Mouse (Mus musculus) lung, embryonic 14.5 days (tissue): ENCODE measurements at regions not wholly inside any gene's neighbourhood (a gene's known extent, or its start where the extent isn't known, plus 50 kb on each side); places are given as distances from the start of the nearest gene placed in this dataset.

ENCODE experiments used
- ATAC-seq: fragments of 200-750 bp; cut with Nextera tagmentation; 2 replicates; pipeline ENCODE4 v1.8.0; 2017; ENCODE audit warnings: mild to moderate bottlenecking, moderate TSS enrichment, moderate library complexity; ENCODE audit not compliant: insufficient read depth
- DNase-seq: peaks from one replicate; pipeline ENCODE4 v3.0.0-alpha.2; 2015
- H3K27ac ChIP-seq: fragments of 300-500 bp; sonication (generic); 2 replicates; pipeline ENCODE4 v1.5.1; 2014; ENCODE audit warnings: low read depth, mild to moderate bottlenecking, moderate library complexity
- H3K27me3 ChIP-seq: fragments of 300-500 bp; sonication (generic); 2 replicates; pipeline ENCODE4 v1.6.1; 2014; ENCODE audit warnings: low read length, control low read depth; ENCODE audit not compliant: insufficient read depth
- H3K36me3 ChIP-seq: fragments of 300-500 bp; sonication (generic); 2 replicates; pipeline ENCODE4 v1.6.1; 2014; ENCODE audit warnings: control low read depth; ENCODE audit not compliant: insufficient read depth
- H3K4me1 ChIP-seq: fragments of 300-500 bp; sonication (generic); 2 replicates; pipeline ENCODE4 v1.6.1; 2014; ENCODE audit warnings: antibody characterized with exemption, control low read depth; ENCODE audit not compliant: insufficient read depth
- H3K4me2 ChIP-seq: fragments of 300-500 bp; sonication (generic); 2 replicates; pipeline ENCODE4 v1.6.1; 2014; ENCODE audit warnings: mild to moderate bottlenecking
- H3K4me3 ChIP-seq: fragments of 300-500 bp; sonication (generic); 2 replicates; pipeline ENCODE4 v1.5.1; 2014; ENCODE audit warnings: low read depth, low read length
- H3K9ac ChIP-seq: fragments of 300-500 bp; sonication (generic); 2 replicates; pipeline ENCODE4 v1.6.1; 2014
- H3K9me3 ChIP-seq: fragments of 300-500 bp; sonication (generic); 2 replicates; pipeline ENCODE4 v1.6.1; 2016; ENCODE audit warnings: low read depth, low read length, control low read depth
- CTCF ChIP-seq: IDR thresholded peaks from 2 replicates; pipeline ENCODE4 v1.5.1; 2016; ENCODE audit warnings: antibody characterized with exemption, low read depth
- WGBS: fragments of 180-500 bp; shearing (Covaris S2); extraction: QIAGEN DNeasy Blood & Tissue Kit; methylation state at CpG from one replicate; pipeline ENCODE4 v1.1.7; 2014; 5-methylcytosine and 5-hydroxymethylcytosine counted together

GRCm38 (mm10) chr3:70312034-70312433, 304.6 kb downstream of the Otol1 start:
- H3K36me3 ChIP-seq, result no peaks in the 10 kb centered on the region
- no peak overlapping the region for H3K9ac ChIP-seq
- H3K27me3 ChIP-seq, result no peaks in the 10 kb centered on the region
- WGBS, result 71% methylated on average over 3 of the region's 3 CpGs
- H3K27ac ChIP-seq, result no peak overlapping the region
- ATAC-seq, result no peak
- no peaks in the 10 kb centered on the region for H3K9me3 ChIP-seq
- no peak overlapping the region for H3K4me3 ChIP-seq
- H3K4me1 ChIP-seq, result no peaks in the 10 kb centered on the region
- no peak for TF ChIP-seq CTCF
- no peak overlapping the region for H3K4me2 ChIP-seq
- no peak for DNase-seq

- WGBS, result 77% methylated on average over 7 of the region's 7 CpGs
- Histone ChIP-seq H3K4me1 (no peaks in the 10 kb centered on the region), H3K4me2 (no peak overlapping the region), H3K27me3 (no peaks in the 10 kb centered on the region), H3K27ac (no peak overlapping the region), H3K9me3 (no peaks in the 10 kb centered on the region), H3K36me3 (no peaks in the 10 kb centered on the region), H3K4me3 (no peak overlapping the region), H3K9ac (no peak overlapping the region)
- no peak for TF ChIP-seq CTCF
- ATAC-seq, result no peak
- no peak for DNase-seq
These were observed 305.9 kb downstream of the Otol1 start for GRCm38 (mm10) chr3:70313119-70313868.

GRCm38 (mm10) chr3:70314239-70314638, 306.8 kb downstream of the Otol1 start:
- Histone ChIP-seq H3K4me3 (no peak overlapping the region), H3K27me3 (no peaks in the 10 kb centered on the region), H3K36me3 (no peaks in the 10 kb centered on the region), H3K9ac (no peak overlapping the region), H3K27ac (no peak overlapping the region), H3K4me1 (no peaks in the 10 kb centered on the region), H3K9me3 (no peaks in the 10 kb centered on the region), H3K4me2 (no peak overlapping the region)
- ATAC-seq (no peak), DNase-seq (no peak)
- TF ChIP-seq CTCF, result no peak
- 68% methylated on average over 4 of the region's 4 CpGs for WGBS

GRCm38 (mm10) chr3:70318377-70318776, 311.0 kb downstream of the Otol1 start:
- no peak overlapping the region for H3K27ac ChIP-seq
- ATAC-seq (no peak), DNase-seq (no peak)
- no peaks in the 10 kb centered on the region for H3K4me1 ChIP-seq
- H3K27me3 ChIP-seq, result no peaks in the 10 kb centered on the region
- H3K9ac ChIP-seq, result no peak overlapping the region
- H3K9me3 ChIP-seq, result no peaks in the 10 kb centered on the region
- no peak overlapping the region for H3K4me2 ChIP-seq
- WGBS, result 82% methylated on average over 2 of the region's 2 CpGs
- no peak for TF ChIP-seq CTCF
- H3K4me3 ChIP-seq, result no peak overlapping the region
- H3K36me3 ChIP-seq, result no peaks in the 10 kb centered on the region

GRCm38 (mm10) chr3:70319139-70319538, 311.7 kb downstream of the Otol1 start:
- H3K36me3 ChIP-seq, result no peaks in the 10 kb centered on the region
- no peak overlapping the region for H3K4me2 ChIP-seq
- H3K9ac ChIP-seq, result no peak overlapping the region
- H3K27ac ChIP-seq, result no peak overlapping the region
- no peak for TF ChIP-seq CTCF
- no peaks in the 10 kb centered on the region for H3K4me1 ChIP-seq
- no peak overlapping the region for H3K4me3 ChIP-seq
- H3K27me3 ChIP-seq, result no peaks in the 10 kb centered on the region
- ATAC-seq, result no peak
- no peaks in the 10 kb centered on the region for H3K9me3 ChIP-seq
- DNase-seq, result no peak
- WGBS, result 83% methylated on average over 3 of the region's 3 CpGs

GRCm38 (mm10) chr3:70321161-70321657, 313.8 kb downstream of the Otol1 start:
- no peak for TF ChIP-seq CTCF
- ATAC-seq, result no peak
- no peaks in the 10 kb centered on the region for H3K27me3 ChIP-seq

GRCm38 (mm10) chr3:70324692-70325091, 317.3 kb downstream of the Otol1 start:
- no peaks in the 10 kb centered on the region for H3K9me3 ChIP-seq
- H3K27ac ChIP-seq, result no peak overlapping the region
- no peak overlapping the region for H3K9ac ChIP-seq
- H3K4me3 ChIP-seq, result no peak overlapping the region
- 40% methylated on average over 2 of the region's 2 CpGs for WGBS
- TF ChIP-seq CTCF, result no peak
- H3K27me3 ChIP-seq, result no peaks in the 10 kb centered on the region
- peak; percentile 76 for DNase-seq
- H3K4me2 ChIP-seq, result no peak overlapping the region
- no peaks in the 10 kb centered on the region for H3K4me1 ChIP-seq
- peak; percentile 75 for ATAC-seq
- H3K36me3 ChIP-seq, result no peaks in the 10 kb centered on the region

More at GRCm38 (mm10) chr3:70321161-70321657, 313.8 kb downstream of the Otol1 start:
- Histone ChIP-seq H3K9me3 (no peaks in the 10 kb centered on the region), H3K36me3 (no peaks in the 10 kb centered on the region), H3K27ac (no peak overlapping the region), H3K4me2 (no peak overlapping the region), H3K4me3 (no peak overlapping the region), H3K4me1 (no peaks in the 10 kb centered on the region), H3K9ac (no peak overlapping the region)
- no peak for DNase-seq
